Mouse (Mus musculus) kidney, postnatal 4 days (tissue): Measurements from ENCODE around the gene Myo1d.
"Not testable (repeated sequence)": the region's sequence is repeated elsewhere in the genome, so short reads cannot be mapped to it uniquely, and the experiment has no call there.

Experiments
- DNase-seq, 2 experiments: peaks; one replicate each; pipeline ENCODE4 v3.0.0; 2021; ENCODE audit warnings: mixed read lengths in 2 of 2

Gene Myo1d

DNA sequence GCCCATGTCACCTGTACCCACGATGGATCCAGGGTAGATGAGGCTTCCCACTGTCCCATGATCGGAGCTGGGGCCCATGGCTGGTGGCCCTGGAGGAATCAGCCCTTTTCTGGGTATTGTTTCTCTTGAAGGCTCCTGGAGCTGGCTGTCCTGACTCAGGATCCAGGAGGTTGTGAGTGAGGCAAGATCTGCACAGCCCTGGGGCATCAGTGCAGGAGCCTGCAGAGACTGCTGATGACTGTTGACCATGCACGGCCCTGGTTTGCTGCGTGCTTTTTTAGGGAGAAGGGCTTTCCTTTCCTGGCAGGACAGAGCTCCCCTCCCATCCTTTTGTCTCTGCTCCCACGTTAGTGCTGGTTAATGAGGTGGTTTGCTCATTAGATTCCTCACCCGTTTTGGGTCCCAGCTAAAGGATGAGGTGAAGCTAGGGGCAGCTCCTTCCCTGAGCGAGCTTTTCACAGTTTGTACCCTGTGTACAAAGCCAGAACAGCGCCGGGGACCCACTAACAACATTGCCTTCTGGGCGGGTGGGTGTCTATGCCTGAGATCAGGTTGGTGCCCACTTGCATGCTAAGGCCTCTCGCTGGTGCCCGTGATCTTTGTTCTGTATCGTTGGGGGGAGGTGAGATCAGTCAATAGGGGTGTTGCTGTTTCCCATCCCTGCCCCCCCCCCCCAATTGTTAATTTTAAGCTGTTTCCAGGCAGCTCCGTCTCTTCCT, 301.0 kb downstream of the Myo1d start:
- no peak for DNase-seq

GRCm38 (mm10) chr11:80477341-80478199, 302.3 kb downstream of the Myo1d start:
- peak in 1 of 2 experiments; percentile 44 for DNase-seq

GRCm38 (mm10) chr11:80476222-80477189, 303.3 kb downstream of the Myo1d start, which contains the start of gene Cdk5r1:
Gene Cdk5r1, plus strand, starts transcription at chr11:80477023.
- DNase-seq, result peak; percentile 89 to 94

DNA sequence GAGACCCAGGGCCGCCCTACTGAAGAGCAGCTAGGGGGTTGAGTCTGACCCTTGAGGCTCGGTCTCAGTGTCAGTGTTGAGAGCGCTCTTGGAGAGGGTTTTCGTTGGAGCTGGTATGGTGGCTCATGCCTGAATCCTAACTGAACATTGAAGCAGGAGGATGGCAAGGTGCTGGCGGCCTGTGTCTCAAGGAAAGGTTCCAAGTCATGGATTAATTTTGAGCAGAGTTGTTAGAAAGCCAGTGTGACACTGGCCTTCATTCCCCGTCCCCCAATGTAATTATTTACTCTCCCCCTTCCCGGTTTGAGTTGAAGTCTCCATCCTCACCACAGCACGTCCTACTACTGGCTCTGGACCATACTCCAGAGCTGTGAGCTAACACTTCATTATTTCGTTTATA, 304.3 kb downstream of the Myo1d start:
- DNase-seq, result no peak

- DNase-seq, result no peak
These were observed 305.0 kb downstream of the Myo1d start for GRCm38 (mm10) chr11:80474846-80475245.

- DNase-seq, result no peak
These were observed 305.6 kb downstream of the Myo1d start for GRCm38 (mm10) chr11:80474175-80474691.

- DNase-seq, result no peak
These were observed 307.8 kb downstream of the Myo1d start for GRCm38 (mm10) chr11:80471836-80472605.

DNA sequence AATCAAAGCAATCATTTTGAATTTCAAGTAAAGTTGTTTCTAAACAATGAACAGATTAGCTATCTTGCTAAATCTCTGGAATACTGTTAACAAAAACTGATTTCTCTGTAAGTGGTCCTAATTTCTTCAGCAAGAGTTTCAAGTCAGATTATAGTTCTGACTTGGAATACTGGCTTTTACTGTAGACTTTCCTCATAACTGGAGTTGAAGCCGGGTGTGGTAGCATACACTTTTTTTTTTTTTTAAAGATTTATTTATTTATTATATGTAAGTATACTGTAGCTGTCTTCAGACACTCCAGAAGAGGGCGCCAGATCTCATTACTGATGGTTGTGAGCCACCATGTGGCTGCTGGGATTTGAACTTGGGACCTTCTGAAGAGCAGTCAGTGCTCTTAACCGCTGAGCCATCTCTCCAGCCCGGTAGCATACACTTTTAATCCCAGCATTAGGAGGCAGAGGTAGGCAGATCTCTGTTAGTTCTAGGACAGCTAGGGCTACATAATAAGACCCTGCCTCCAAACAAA, 316.2 kb downstream of the Myo1d start:
- not testable (repeated sequence) for DNase-seq

- DNase-seq, result no peak
These were observed 326.6 kb downstream of the Myo1d start for GRCm38 (mm10) chr11:80453198-80453597.

- no peak for DNase-seq
These were observed 327.6 kb downstream of the Myo1d start for GRCm38 (mm10) chr11:80452242-80452641.

GRCm38 (mm10) chr11:80449859-80450258, 330.0 kb downstream of the Myo1d start:
- no peak for DNase-seq

GRCm38 (mm10) chr11:80446916-80447315, 332.9 kb downstream of the Myo1d start:
- no peak for DNase-seq
